Mouse (Mus musculus): ENCODE measurements at regions not wholly inside any gene's neighbourhood (a gene's known extent, or its start where the extent isn't known, plus 50 kb on each side); places are given as distances from the start of the nearest gene placed in this dataset.
A peak's percentile ranks its signal among the peaks of the same experiment; 100 is the strongest.
"Not testable (repeated sequence)": the region's sequence is repeated elsewhere in the genome, so short reads cannot be mapped to it uniquely, and the experiment has no call there.

DNA sequence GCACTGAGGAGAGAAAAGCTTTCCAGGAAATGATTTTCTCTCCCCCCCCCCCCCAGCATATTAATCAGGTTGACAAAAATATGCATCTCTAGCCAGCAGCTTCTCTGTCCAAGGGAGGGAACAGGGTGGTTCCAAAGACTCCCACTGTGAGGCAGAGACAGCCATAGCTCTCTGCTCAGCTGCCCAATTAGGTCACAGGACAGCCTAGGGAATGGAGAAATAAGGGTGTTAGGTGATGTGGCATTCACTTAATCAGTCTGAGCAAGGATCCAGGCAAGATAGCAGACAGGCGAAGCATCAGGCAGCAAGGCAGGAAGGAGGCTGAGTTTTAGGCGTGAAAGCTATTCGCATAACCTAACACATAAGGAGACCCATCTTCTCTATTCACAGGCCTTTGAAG, 266.2 kb upstream of the Meis2 start:
- Histone ChIP-seq H3K4me1 (peaks cover 3% of the 10 kb centered on the region; the same call in 1 of the 2 replicates), H3K27me3 (no peaks in the 10 kb centered on the region), H3K4me2 (no peak overlapping the region), H3K4me3 (replicated peaks) (no peak overlapping the region), H3K27ac (no peak overlapping the region), H3K9me3 (no peaks in the 10 kb centered on the region), H3K9ac (no peak overlapping the region), H3K36me3 (replicated peaks) (no peaks in the 10 kb centered on the region)
- ATAC-seq (ENCODE audit: low FRiP score), result no peak
- WGBS, result 86% methylated on average over 3 of the region's 3 CpGs

DNA sequence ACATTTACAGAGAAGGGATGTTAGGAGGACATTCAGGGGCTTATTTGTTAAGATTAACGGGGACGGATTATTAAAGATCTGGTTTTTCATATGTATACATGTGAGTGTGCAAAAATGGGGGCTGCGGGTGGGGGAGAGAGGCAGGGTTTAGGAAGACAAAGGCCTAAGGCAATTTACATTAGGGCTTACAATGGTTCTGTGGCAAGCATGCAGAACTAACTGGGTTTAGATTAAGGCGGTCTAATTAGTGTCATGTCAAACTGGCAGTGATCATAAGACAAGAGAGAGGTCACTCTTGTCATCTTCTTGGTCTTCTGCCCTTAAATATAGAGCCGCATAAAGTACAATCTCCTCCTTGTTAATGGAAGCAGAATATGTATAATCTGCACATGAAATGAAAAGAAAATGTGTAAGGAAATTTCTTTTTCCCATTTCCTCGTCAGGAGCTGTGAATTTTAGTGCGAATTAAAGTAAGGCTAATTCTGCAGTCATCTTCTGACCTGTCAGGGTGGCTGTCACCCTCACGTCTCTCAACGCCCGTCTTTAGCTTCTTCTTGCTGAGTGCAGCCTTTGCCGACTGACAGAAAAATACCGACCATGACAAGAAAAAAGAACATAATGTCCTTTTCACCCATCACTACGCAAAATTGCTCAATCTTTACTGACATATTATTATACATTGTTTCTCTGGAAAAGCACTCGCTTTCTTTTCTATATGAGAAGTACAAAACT, 256.6 kb upstream of the Meis2 start:
- Histone ChIP-seq H3K9me3 (no peaks in the 10 kb centered on the region), H3K9ac (no peak overlapping the region), H3K27ac (peak overlapping the region; percentile 76), H3K36me3 (replicated peaks) (no peaks in the 10 kb centered on the region), H3K4me3 (replicated peaks) (no peak overlapping the region), H3K4me1 (peaks cover 31% of the 10 kb centered on the region), H3K4me2 (no peak overlapping the region), H3K27me3 (no peaks in the 10 kb centered on the region)
- 24% methylated on average over 14 of the region's 14 CpGs for WGBS
- ATAC-seq (ENCODE audit: low FRiP score), result peak; percentile 74

- Histone ChIP-seq H3K4me2 (no peak overlapping the region), H3K27me3 (no peaks in the 10 kb centered on the region), H3K9me3 (no peaks in the 10 kb centered on the region), H3K36me3 (replicated peaks) (no peaks in the 10 kb centered on the region), H3K4me3 (replicated peaks) (no peak overlapping the region), H3K4me1 (no peaks in the 10 kb centered on the region), H3K9ac (no peak overlapping the region), H3K27ac (no peak overlapping the region)
- ATAC-seq (ENCODE audit: low FRiP score), result no peak
- WGBS, result 51% methylated on average over 1 of the region's 1 CpGs
These were observed 233.9 kb upstream of the Meis2 start for GRCm38 (mm10) chr2:116299551-116299950.

GRCm38 (mm10) chr2:116289886-116290285, 224.2 kb upstream of the Meis2 start:
- Histone ChIP-seq H3K27ac (no peak overlapping the region), H3K27me3 (no peaks in the 10 kb centered on the region), H3K4me3 (replicated peaks) (no peak overlapping the region), H3K9me3 (no peaks in the 10 kb centered on the region), H3K9ac (no peak overlapping the region), H3K4me2 (no peak overlapping the region), H3K4me1 (peaks cover 5% of the 10 kb centered on the region; the same call in 1 of the 2 replicates), H3K36me3 (replicated peaks) (no peaks in the 10 kb centered on the region)
- ATAC-seq (ENCODE audit: low FRiP score), result no peak
- WGBS, result 68% methylated on average over 7 of the region's 7 CpGs

DNA sequence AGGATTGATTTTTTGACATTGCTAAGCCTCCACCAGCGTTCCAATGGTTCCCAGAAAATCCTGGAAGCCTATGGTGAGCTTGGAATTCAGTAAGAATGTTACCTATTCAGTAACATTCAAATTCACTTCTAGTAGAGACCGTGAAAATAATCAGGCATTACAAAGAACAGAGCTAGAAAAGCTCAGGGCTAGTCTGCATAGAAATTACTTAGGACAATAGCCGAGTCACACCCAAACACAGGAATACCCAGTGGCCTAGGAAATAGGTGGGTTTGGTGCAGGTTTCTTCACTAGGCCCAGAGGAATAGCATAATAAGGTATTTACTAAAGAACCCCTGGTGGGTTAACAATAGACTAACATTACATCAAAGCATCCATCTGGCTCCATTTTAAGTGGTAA, 177.6 kb upstream of the Meis2 start:
- H3K4me3 ChIP-seq (replicated peaks); H3K9me3 ChIP-seq; H3K36me3 ChIP-seq (replicated peaks); H3K9ac ChIP-seq; ATAC-seq (ENCODE audit: low FRiP score); H3K4me1 ChIP-seq; H3K4me2 ChIP-seq; H3K27me3 ChIP-seq; H3K27ac ChIP-seq: not testable (repeated sequence)
- WGBS, result 46% methylated on average over 3 of the region's 3 CpGs

DNA sequence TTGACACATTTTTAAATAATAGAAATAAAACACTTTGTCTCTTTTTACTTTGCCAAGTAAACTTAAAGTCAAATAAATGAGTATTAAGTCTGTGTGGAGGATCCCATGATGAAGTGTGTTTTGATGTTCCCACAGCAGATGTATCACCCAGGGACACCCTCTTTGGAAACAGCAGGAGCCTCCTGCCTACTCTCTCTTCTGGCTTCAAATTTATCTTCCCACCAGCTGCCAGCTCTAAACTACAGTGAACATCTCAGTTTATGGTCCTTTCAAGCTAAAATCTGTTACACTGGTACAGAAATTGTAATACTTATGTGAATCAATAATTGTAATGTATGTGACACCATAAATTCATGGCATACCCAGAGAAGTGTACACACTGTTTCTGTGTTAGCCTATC, 171.1 kb upstream of the Meis2 start:
- Histone ChIP-seq H3K4me2 (no peak overlapping the region), H3K36me3 (replicated peaks) (no peaks in the 10 kb centered on the region), H3K9me3 (no peaks in the 10 kb centered on the region), H3K9ac (no peak overlapping the region), H3K4me3 (replicated peaks) (no peak overlapping the region), H3K27ac (no peak overlapping the region), H3K4me1 (no peaks in the 10 kb centered on the region), H3K27me3 (no peaks in the 10 kb centered on the region)
- no peak for ATAC-seq (ENCODE audit: low FRiP score)

GRCm38 (mm10) chr2:116232793-116233192, 167.2 kb upstream of the Meis2 start:
- Histone ChIP-seq H3K36me3 (replicated peaks) (no peaks in the 10 kb centered on the region), H3K4me3 (replicated peaks) (no peak overlapping the region), H3K9ac (no peak overlapping the region), H3K27ac (no peak overlapping the region), H3K9me3 (no peaks in the 10 kb centered on the region), H3K27me3 (no peaks in the 10 kb centered on the region), H3K4me1 (no peaks in the 10 kb centered on the region), H3K4me2 (no peak overlapping the region)
- ATAC-seq (ENCODE audit: low FRiP score), result no peak
- 94% methylated on average over 1 of the region's 1 CpGs for WGBS

DNA sequence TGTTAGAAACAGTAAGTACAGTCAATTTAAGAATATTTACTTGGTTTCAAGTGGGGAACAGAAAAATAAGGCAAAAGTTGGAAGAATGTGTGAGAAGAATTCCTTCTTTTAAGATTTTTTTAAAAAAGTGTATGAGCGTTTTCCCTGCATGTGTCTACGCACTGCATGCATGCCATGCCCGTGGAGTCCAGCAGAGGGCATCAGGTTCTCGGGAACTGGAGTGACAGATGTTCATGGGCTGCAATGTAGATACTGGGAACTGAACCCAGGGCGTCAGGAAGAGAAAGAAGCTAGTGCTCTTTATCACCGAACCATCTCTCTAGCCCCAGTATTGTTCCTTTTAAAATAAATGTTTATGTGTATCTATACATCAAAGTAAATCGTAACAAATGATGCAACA, 150.8 kb upstream of the Meis2 start:
- Histone ChIP-seq H3K4me1 (no peaks in the 10 kb centered on the region), H3K4me3 (replicated peaks) (no peak overlapping the region), H3K27ac (no peak overlapping the region), H3K9me3 (no peaks in the 10 kb centered on the region), H3K9ac (no peak overlapping the region), H3K36me3 (replicated peaks) (no peaks in the 10 kb centered on the region), H3K4me2 (no peak overlapping the region), H3K27me3 (no peaks in the 10 kb centered on the region)
- no peak for ATAC-seq (ENCODE audit: low FRiP score)
- WGBS, result 76% methylated on average over 7 of the region's 7 CpGs

GRCm38 (mm10) chr2:116201248-116202223, 135.9 kb upstream of the Meis2 start:
- Histone ChIP-seq H3K4me1 (no peaks in the 10 kb centered on the region), H3K9me3 (no peaks in the 10 kb centered on the region), H3K4me3 (replicated peaks) (no peak overlapping the region), H3K36me3 (replicated peaks) (no peaks in the 10 kb centered on the region), H3K27me3 (no peaks in the 10 kb centered on the region), H3K27ac (peak overlapping the region; percentile 13; the same call in 1 of the 2 replicates), H3K4me2 (no peak overlapping the region), H3K9ac (no peak overlapping the region)
- WGBS, result 70% methylated on average over 14 of the region's 14 CpGs
- peak; percentile 70 for ATAC-seq (ENCODE audit: low FRiP score)

DNA sequence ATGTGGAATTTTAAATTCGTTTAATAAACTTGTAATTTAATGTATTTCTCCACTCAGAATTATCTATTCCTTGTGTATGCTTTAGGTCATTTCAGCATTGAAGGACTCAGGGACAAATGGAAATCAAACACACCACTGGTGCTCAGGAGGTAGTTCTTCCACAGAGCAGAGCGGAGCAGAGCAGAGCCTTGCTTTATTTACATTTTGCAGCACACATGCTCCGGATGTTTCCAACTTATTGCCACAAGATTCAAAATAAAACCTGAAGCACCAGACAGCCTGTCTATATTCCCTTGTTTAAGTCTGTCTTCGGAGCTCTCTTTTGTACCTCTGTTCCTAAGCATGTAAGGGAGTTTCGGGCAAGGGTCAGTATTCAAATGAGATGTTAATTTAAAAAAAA, 135.2 kb upstream of the Meis2 start:
- ATAC-seq (ENCODE audit: low FRiP score), result no peak
- Histone ChIP-seq H3K9me3 (no peaks in the 10 kb centered on the region), H3K9ac (no peak overlapping the region), H3K4me2 (no peak overlapping the region), H3K4me3 (replicated peaks) (no peak overlapping the region), H3K27me3 (no peaks in the 10 kb centered on the region), H3K4me1 (no peaks in the 10 kb centered on the region), H3K36me3 (replicated peaks) (no peaks in the 10 kb centered on the region), H3K27ac (0 out of 2 replicates have a peak overlapping the region, but pooled peaks have one; percentile 20)
- 75% methylated on average over 5 of the region's 5 CpGs for WGBS

DNA sequence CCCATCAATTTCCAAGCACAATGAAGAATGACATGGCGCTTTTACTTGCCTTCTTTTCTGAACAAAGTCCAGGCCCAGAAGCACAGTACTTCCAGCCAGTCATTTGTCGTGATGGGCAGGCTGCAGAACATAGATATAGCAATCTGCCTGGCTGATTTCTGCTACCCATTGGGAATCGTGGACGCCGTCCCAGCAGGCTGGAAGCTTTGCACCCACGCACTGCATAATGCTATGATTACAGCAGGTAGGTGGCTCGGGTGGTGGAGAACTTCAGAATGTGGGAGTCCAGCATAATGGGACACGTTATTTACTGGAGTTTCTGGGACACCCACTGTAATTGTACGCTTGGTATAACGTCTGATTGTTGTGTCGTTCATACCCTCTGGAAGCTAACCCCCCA, 116.2 kb upstream of the Meis2 start:
- no peaks in the 10 kb centered on the region for H3K4me1 ChIP-seq
- 76% methylated on average over 11 of the region's 11 CpGs for WGBS

DNA sequence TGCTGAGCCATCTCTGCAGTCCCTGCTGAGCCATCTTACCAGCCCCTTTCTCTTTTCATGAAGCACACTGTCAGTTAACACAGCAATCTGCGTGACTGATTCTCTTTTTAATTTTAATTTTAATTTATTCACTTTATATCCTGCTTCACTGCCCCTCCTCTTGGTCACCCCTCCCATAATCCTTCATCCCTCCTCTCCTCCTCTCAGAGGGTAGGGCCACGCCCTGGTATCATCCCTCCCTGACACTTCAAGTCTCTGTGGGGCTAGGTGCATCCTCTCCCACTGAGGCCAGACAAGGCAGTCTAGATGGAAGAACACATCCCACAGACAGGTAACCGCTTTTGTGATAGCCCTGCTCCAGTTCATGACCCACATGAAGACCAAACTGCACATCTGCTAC, 111.5 kb upstream of the Meis2 start:
- Histone ChIP-seq H3K9me3 (no peaks in the 10 kb centered on the region), H3K27ac (no peak overlapping the region), H3K4me1 (no peaks in the 10 kb centered on the region), H3K27me3 (no peaks in the 10 kb centered on the region), H3K36me3 (replicated peaks) (no peaks in the 10 kb centered on the region), H3K4me2 (no peak overlapping the region), H3K4me3 (replicated peaks) (no peak overlapping the region), H3K9ac (no peak overlapping the region)
- WGBS, result 88% methylated on average over 3 of the region's 3 CpGs
- ATAC-seq (ENCODE audit: low FRiP score), result no peak

More for the DNA sequence above, 116.2 kb upstream of the Meis2 start:
- Histone ChIP-seq H3K9me3 (no peaks in the 10 kb centered on the region), H3K36me3 (replicated peaks) (no peaks in the 10 kb centered on the region), H3K27me3 (no peaks in the 10 kb centered on the region), H3K4me2 (no peak overlapping the region), H3K27ac (no peak overlapping the region), H3K4me3 (replicated peaks) (no peak overlapping the region), H3K9ac (no peak overlapping the region)
- no peak for ATAC-seq (ENCODE audit: low FRiP score)

All from forebrain, embryonic 12.5 days (tissue).